Mouse (Mus musculus) small intestine, adult 2 months (tissue): ENCODE measurements around the gene Chn2.

Experiments
- CTCF ChIP-seq: fragments of 200-500 bp; IDR thresholded peaks from 2 replicates; pipeline ENCODE4 v1.5.1; 2012; ENCODE audit warnings: low read depth, mild to moderate bottlenecking, control low read depth, inconsistent platforms, low read length, moderate library complexity, mixed read lengths; ENCODE audit not compliant: insufficient replicate concordance, insufficient read length; ENCODE audit errors: extremely low read depth
- POLR2A ChIP-seq: fragments of 200-500 bp; IDR thresholded peaks from 2 replicates; pipeline ENCODE4 v1.6.1; 2012; ENCODE audit warnings: low read depth, mild to moderate bottlenecking, control low read depth, inconsistent platforms, low read length, moderate library complexity

DNA sequence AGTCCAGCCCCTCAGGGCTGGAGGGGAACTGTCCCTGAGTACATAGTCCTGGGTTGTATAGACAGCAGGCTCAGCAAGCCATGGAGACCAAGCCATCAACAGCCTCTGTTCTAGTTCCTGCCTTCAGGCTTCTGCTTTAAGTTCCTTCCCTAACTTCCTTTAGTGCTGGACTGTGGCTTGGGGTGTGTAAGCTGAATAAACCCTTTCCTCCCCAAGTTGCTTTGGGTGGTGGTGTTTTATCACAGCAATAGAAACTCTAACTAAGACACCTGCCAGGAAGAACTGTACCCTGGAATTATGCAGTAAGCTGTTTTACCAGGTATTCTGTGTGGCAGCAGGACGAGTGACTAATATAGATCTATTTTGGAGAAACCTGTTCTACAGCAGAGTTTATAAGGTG is 280.9 kb downstream of the Chn2 start:
- TF ChIP-seq CTCF = no peak
- TF ChIP-seq POLR2A = no peak
